Mouse (Mus musculus) midbrain, postnatal 0 days (tissue): ENCODE data around the gene Slc16a14. TPM values are rescaled to one million over a fixed set of nuclear protein-coding genes. Genes with fewer than 3 reads are reported as not detected.
"Not testable (repeated sequence)": the region's sequence is repeated elsewhere in the genome, so short reads cannot be mapped to it uniquely, and the experiment has no call there.

ENCODE experiments used
- ATAC-seq: fragments of 200-750 bp; cut with Nextera tagmentation; 2 replicates; pipeline ENCODE4 v1.8.0; 2017; ENCODE audit warnings: moderate number of reproducible peaks, mild to moderate bottlenecking, moderate TSS enrichment, moderate library complexity; ENCODE audit not compliant: low FRiP score
- DNase-seq: peaks from one replicate; pipeline ENCODE4 v3.0.0-alpha.2; 2015; ENCODE audit warnings: low spot score
- H3K27ac ChIP-seq: fragments of 300-500 bp; sonication (generic); 2 replicates; pipeline ENCODE4 v1.5.1; 2014; ENCODE audit warnings: low read depth, mild to moderate bottlenecking, low read length, mixed read lengths
- H3K27me3 ChIP-seq: fragments of 300-500 bp; sonication (generic); 2 replicates; pipeline ENCODE4 v1.6.1; 2014; ENCODE audit warnings: low read length, control low read depth, mixed read lengths; ENCODE audit not compliant: insufficient read depth
- H3K36me3 ChIP-seq: fragments of 300-500 bp; sonication (generic); 2 replicates; pipeline ENCODE4 v1.6.1; 2014; ENCODE audit warnings: low read length, control low read depth, mixed read lengths; ENCODE audit not compliant: insufficient read depth
- H3K4me1 ChIP-seq: fragments of 300-500 bp; sonication (generic); 2 replicates; pipeline ENCODE4 v1.6.1; 2014; ENCODE audit warnings: mild to moderate bottlenecking, control low read depth, antibody characterized with exemption, low read length, mixed read lengths; ENCODE audit not compliant: insufficient read depth
- H3K4me2 ChIP-seq: fragments of 300-500 bp; sonication (generic); 2 replicates; pipeline ENCODE4 v1.6.1; 2014; ENCODE audit warnings: low read depth, mild to moderate bottlenecking, low read length, mixed read lengths; ENCODE audit not compliant: poor library complexity, severe bottlenecking
- H3K4me3 ChIP-seq: fragments of 300-500 bp; sonication (generic); 2 replicates; pipeline ENCODE4 v1.5.1; 2014; ENCODE audit warnings: low read depth, mild to moderate bottlenecking, low read length, moderate library complexity
- H3K9ac ChIP-seq: fragments of 300-500 bp; sonication (generic); replicated peaks from 2 replicates; pipeline ENCODE4 v1.6.1; 2014; ENCODE audit warnings: mild to moderate bottlenecking, low read length, moderate library complexity, mixed read lengths; ENCODE audit not compliant: poor library complexity, severe bottlenecking
- H3K9me3 ChIP-seq: fragments of 300-500 bp; sonication (generic); 2 replicates; pipeline ENCODE4 v1.6.1; 2016; ENCODE audit warnings: low read length, control low read depth
- CTCF ChIP-seq: IDR thresholded peaks from 2 replicates; pipeline ENCODE4 v1.5.1; 2016; ENCODE audit warnings: antibody characterized with exemption, mild to moderate bottlenecking
- WGBS: fragments of 180-500 bp; shearing (Covaris S2); extraction: QIAGEN DNeasy Blood & Tissue Kit; methylation state at CpG from one replicate; pipeline ENCODE4 v1.1.7; 2014; 5-methylcytosine and 5-hydroxymethylcytosine counted together
- polyA plus RNA-seq: library from polyadenylated mRNA; unstranded; fragments of >200 nt; fragmentation: Nextera tagmentation; extraction: Ambion mirVana; gene quantifications from 2 replicates; pipeline ENCODE4 v1.2.1, GENCODE M21; 2015
- total RNA-seq: library from RNA; depleted of rRNA; stranded (reverse); fragments of >200 nt; gene quantifications from 2 replicates; pipeline ENCODE4 v1.2.3, GENCODE M21; 2014; rRNA removed

The Slc16a14 gene
- total RNA-seq (19.7 and 21.9 TPM in 2 replicates), polyA plus RNA-seq (16.3 and 17.5 TPM in 2 replicates)

GRCm38 (mm10) chr1:84934503-84935333 is at the start of gene Slc16a14:
Slc16a14 (minus strand) TSS chr1:84935134.
- Histone ChIP-seq H3K4me1 (no peaks in the 10 kb centered on the region), H3K27ac (peak within 1 kb of the TSS; percentile 99), H3K9me3 (no peaks in the 10 kb centered on the region), H3K36me3 (no peaks in the 10 kb centered on the region), H3K9ac (peak within 1 kb of the TSS; percentile 97), H3K4me3 (peak within 1 kb of the TSS; percentile 77), H3K27me3 (no peaks in the 10 kb centered on the region), H3K4me2 (peak within 1 kb of the TSS; percentile 51)
- DNase-seq (peak; percentile 91), ATAC-seq (peak; percentile 92)
- WGBS = under 1% methylated on average over 59 of the region's 59 CpGs
- peak; percentile 69 for TF ChIP-seq CTCF

GRCm38 (mm10) chr1:84961779-84962178 is 26.8 kb upstream of the Slc16a14 start:
- DNase-seq, H3K9me3 ChIP-seq, H3K27ac ChIP-seq, ATAC-seq, H3K27me3 ChIP-seq, H3K9ac ChIP-seq, H3K4me1 ChIP-seq, H3K36me3 ChIP-seq: not testable (repeated sequence)
- Histone ChIP-seq H3K4me2 (peak overlapping the region; percentile 24; the same call in 1 of the 2 replicates), H3K4me3 (peak overlapping the region; percentile 10; the same call in 1 of the 2 replicates)
- whole genome bisulfite sequencing = under 1% methylated on average over 12 of the region's 12 CpGs

- 83% methylated on average over 4 of the region's 4 CpGs for WGBS
- H3K9ac ChIP-seq, H3K4me2 ChIP-seq, H3K4me3 ChIP-seq, DNase-seq, ATAC-seq, H3K36me3 ChIP-seq, H3K27ac ChIP-seq, H3K4me1 ChIP-seq, H3K9me3 ChIP-seq, H3K27me3 ChIP-seq: not testable (repeated sequence)
Measured at GRCm38 (mm10) chr1:84957713-84958112, 22.8 kb upstream of the Slc16a14 start.

GRCm38 (mm10) chr1:84956771-84957170 is 21.8 kb upstream of the Slc16a14 start:
- not testable (repeated sequence) for H3K4me1 ChIP-seq, H3K4me3 ChIP-seq, H3K36me3 ChIP-seq, H3K9ac ChIP-seq, H3K9me3 ChIP-seq, ATAC-seq, DNase-seq, H3K27me3 ChIP-seq, H3K27ac ChIP-seq, H3K4me2 ChIP-seq
- 94% methylated on average over 3 of the region's 3 CpGs for WGBS

GRCm38 (mm10) chr1:84952456-84953181 is 17.7 kb upstream of the Slc16a14 start:
- no peak for DNase-seq
- H3K9ac ChIP-seq = no peak overlapping the region
- no peak overlapping the region for H3K4me3 ChIP-seq
- TF ChIP-seq CTCF = no peak
- no peaks in the 10 kb centered on the region for H3K4me1 ChIP-seq
- peaks cover 5% of the 10 kb centered on the region; the same call in 1 of the 2 replicates for H3K9me3 ChIP-seq
- no peak overlapping the region for H3K4me2 ChIP-seq
- H3K27me3 ChIP-seq = no peaks in the 10 kb centered on the region
- no peak for ATAC-seq
- 86% methylated on average over 10 of the region's 10 CpGs for WGBS
- H3K27ac ChIP-seq = no peak overlapping the region
- H3K36me3 ChIP-seq = no peaks in the 10 kb centered on the region

- Histone ChIP-seq H3K27me3 (no peaks in the 10 kb centered on the region), H3K36me3 (no peaks in the 10 kb centered on the region), H3K27ac (no peak overlapping the region), H3K4me3 (no peak overlapping the region), H3K9ac (no peak overlapping the region), H3K9me3 (peaks cover under 1% of the 10 kb centered on the region; the same call in 1 of the 2 replicates), H3K4me1 (no peaks in the 10 kb centered on the region), H3K4me2 (no peak overlapping the region)
- TF ChIP-seq CTCF = no peak
- DNase-seq = no peak
- no peak for ATAC-seq
- WGBS = 82% methylated on average over 3 of the region's 3 CpGs
Measured at GRCm38 (mm10) chr1:84951566-84951965, 16.6 kb upstream of the Slc16a14 start.
